Mouse (Mus musculus) heart, embryonic 11.5 days (tissue): ENCODE measurements at regions not wholly inside any gene's neighbourhood (a gene's known extent, or its start where the extent isn't known, plus 50 kb on each side); places are given as distances from the start of the nearest gene placed in this dataset.

Experiments used
- ATAC-seq: fragments of 200-750 bp; cut with Nextera tagmentation; replicated peaks from 2 replicates; pipeline ENCODE4 v1.8.0; 2017; ENCODE audit warnings: moderate library complexity; ENCODE audit not compliant: insufficient number of reproducible peaks, low FRiP score, low TSS enrichment
- H3K27ac ChIP-seq: fragments of 300-500 bp; sonication (generic); 2 replicates; pipeline ENCODE4 v1.5.1; 2014; ENCODE audit warnings: mild to moderate bottlenecking, low read depth, low read length
- H3K27me3 ChIP-seq: fragments of 300-500 bp; sonication (generic); 2 replicates; pipeline ENCODE4 v1.6.1; 2014; ENCODE audit warnings: mild to moderate bottlenecking, low read length, mixed read lengths; ENCODE audit not compliant: control insufficient read depth, insufficient read depth
- H3K36me3 ChIP-seq: fragments of 300-500 bp; sonication (generic); 2 replicates; pipeline ENCODE4 v1.6.1; 2014; ENCODE audit warnings: mild to moderate bottlenecking, low read length, moderate library complexity, mixed read lengths; ENCODE audit not compliant: control insufficient read depth, insufficient read depth
- H3K4me1 ChIP-seq: fragments of 300-500 bp; sonication (generic); 2 replicates; pipeline ENCODE4 v1.6.1; 2014; ENCODE audit warnings: low read length; ENCODE audit not compliant: control insufficient read depth, insufficient read depth
- H3K4me2 ChIP-seq: fragments of 300-500 bp; sonication (generic); 2 replicates; pipeline ENCODE4 v1.6.1; 2014; ENCODE audit warnings: mild to moderate bottlenecking, moderate library complexity
- H3K4me3 ChIP-seq: fragments of 300-500 bp; sonication (generic); 2 replicates; pipeline ENCODE4 v1.5.1; 2014; ENCODE audit warnings: low read depth, low read length
- H3K9ac ChIP-seq: fragments of 300-500 bp; sonication (generic); 2 replicates; pipeline ENCODE4 v1.6.1; 2014; ENCODE audit warnings: mild to moderate bottlenecking, low read depth, low read length, moderate library complexity
- H3K9me3 ChIP-seq: fragments of 300-500 bp; sonication (generic); replicated peaks from 2 replicates; pipeline ENCODE4 v1.6.1; 2016; ENCODE audit warnings: low read length; ENCODE audit not compliant: control insufficient read depth
- WGBS: fragments of 180-500 bp; shearing (Covaris S2); extraction: QIAGEN DNeasy Blood & Tissue Kit; methylation state at CpG from one replicate; pipeline ENCODE4 v1.1.7; 2014; ENCODE audit not compliant: insufficient replicate concordance; 5-methylcytosine and 5-hydroxymethylcytosine counted together

GRCm38 (mm10) chr17:83078601-83079360, 136.3 kb upstream of the Pkdcc start:
- no peak; the same call in 1 of the 2 replicates for ATAC-seq
- peak overlapping the region; percentile 64 for H3K27ac ChIP-seq
- WGBS, result 20% methylated on average over 19 of the region's 19 CpGs

GRCm38 (mm10) chr17:83079361-83079685, 135.8 kb upstream of the Pkdcc start:
- H3K27me3 ChIP-seq, result no peaks in the 10 kb centered on the region
- no peaks in the 10 kb centered on the region; the same call in 1 of the 2 replicates for H3K9me3 ChIP-seq
- H3K4me3 ChIP-seq, result no peak overlapping the region
- 67% methylated on average over 7 of the region's 7 CpGs for WGBS
- H3K9ac ChIP-seq, result no peak overlapping the region
- peaks cover 29% of the 10 kb centered on the region for H3K4me1 ChIP-seq
- no peak for ATAC-seq
- no peak overlapping the region for H3K4me2 ChIP-seq
- H3K36me3 ChIP-seq, result no peaks in the 10 kb centered on the region
- H3K27ac ChIP-seq, result no peak overlapping the region

More at GRCm38 (mm10) chr17:83078601-83079360, 136.3 kb upstream of the Pkdcc start:
- H3K36me3 ChIP-seq, result no peaks in the 10 kb centered on the region
- no peaks in the 10 kb centered on the region for H3K27me3 ChIP-seq
- peaks cover 29% of the 10 kb centered on the region for H3K4me1 ChIP-seq
- H3K4me3 ChIP-seq, result no peak overlapping the region
- H3K9me3 ChIP-seq, result no peaks in the 10 kb centered on the region; the same call in 1 of the 2 replicates
- peak overlapping the region; percentile 44 for H3K9ac ChIP-seq
- H3K4me2 ChIP-seq, result peak overlapping the region; percentile 52

- Histone ChIP-seq H3K9ac (no peak overlapping the region), H3K36me3 (no peaks in the 10 kb centered on the region), H3K27ac (no peak overlapping the region), H3K27me3 (no peaks in the 10 kb centered on the region), H3K9me3 (no peaks in the 10 kb centered on the region; the same call in 1 of the 2 replicates), H3K4me3 (no peak overlapping the region), H3K4me1 (peaks cover 25% of the 10 kb centered on the region), H3K4me2 (no peak overlapping the region)
- no peak for ATAC-seq
- WGBS, result 51% methylated on average over 8 of the region's 8 CpGs
These were observed 133.4 kb upstream of the Pkdcc start for GRCm38 (mm10) chr17:83081729-83082128.

DNA sequence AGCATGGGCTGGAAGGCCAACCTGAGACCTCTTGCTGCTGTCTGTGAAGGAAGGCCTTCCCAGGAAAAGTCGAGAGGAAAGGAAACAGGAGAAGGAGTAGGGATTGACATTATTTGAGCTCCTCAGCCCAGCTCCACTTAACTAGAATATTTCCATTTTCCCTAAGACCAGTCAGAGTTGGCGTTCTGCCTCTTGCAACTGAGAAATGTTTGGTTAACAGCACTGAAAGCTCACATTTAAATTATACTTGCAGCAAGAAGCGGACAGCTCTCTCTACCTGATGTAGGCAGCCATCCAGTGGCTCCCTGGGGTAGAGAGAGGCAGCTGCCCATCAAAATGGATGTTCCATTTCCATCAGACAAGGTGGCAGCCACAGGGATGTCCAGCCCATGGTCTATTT, 131.6 kb upstream of the Pkdcc start:
- Histone ChIP-seq H3K9ac (no peak overlapping the region), H3K27ac (no peak overlapping the region), H3K36me3 (no peaks in the 10 kb centered on the region), H3K4me3 (no peak overlapping the region), H3K27me3 (no peaks in the 10 kb centered on the region), H3K4me2 (no peak overlapping the region), H3K9me3 (no peaks in the 10 kb centered on the region; the same call in 1 of the 2 replicates), H3K4me1 (peaks cover 12% of the 10 kb centered on the region)
- ATAC-seq, result no peak
- WGBS, result 62% methylated on average over 3 of the region's 3 CpGs

- H3K36me3 ChIP-seq, result no peaks in the 10 kb centered on the region
- no peak overlapping the region for H3K4me3 ChIP-seq
- H3K4me2 ChIP-seq, result no peak overlapping the region
- no peaks in the 10 kb centered on the region for H3K9me3 ChIP-seq
- 87% methylated on average over 10 of the region's 10 CpGs for WGBS
- no peak overlapping the region for H3K9ac ChIP-seq
- peaks cover 3% of the 10 kb centered on the region; the same call in 1 of the 2 replicates for H3K4me1 ChIP-seq
- no peak overlapping the region for H3K27ac ChIP-seq
- no peak for ATAC-seq
- no peaks in the 10 kb centered on the region for H3K27me3 ChIP-seq
These were observed 129.2 kb upstream of the Pkdcc start for GRCm38 (mm10) chr17:83085792-83086475.

GRCm38 (mm10) chr17:83086703-83087102, 128.4 kb upstream of the Pkdcc start:
- no peaks in the 10 kb centered on the region for H3K36me3 ChIP-seq
- H3K9me3 ChIP-seq, result no peaks in the 10 kb centered on the region
- ATAC-seq, result no peak
- H3K27ac ChIP-seq, result no peak overlapping the region
- H3K27me3 ChIP-seq, result no peaks in the 10 kb centered on the region
- H3K4me1 ChIP-seq, result peaks cover under 1% of the 10 kb centered on the region; the same call in 1 of the 2 replicates
- H3K4me3 ChIP-seq, result no peak overlapping the region
- WGBS, result 78% methylated on average over 2 of the region's 2 CpGs
- no peak overlapping the region for H3K9ac ChIP-seq
- H3K4me2 ChIP-seq, result no peak overlapping the region

- H3K27ac ChIP-seq, result no peak overlapping the region
- H3K27me3 ChIP-seq, result no peaks in the 10 kb centered on the region
- H3K9ac ChIP-seq, result no peak overlapping the region
- H3K9me3 ChIP-seq, result no peaks in the 10 kb centered on the region
- ATAC-seq, result no peak
- WGBS, result 86% methylated on average over 2 of the region's 2 CpGs
- H3K4me3 ChIP-seq, result no peak overlapping the region
- no peaks in the 10 kb centered on the region for H3K36me3 ChIP-seq
- 0 out of 2 replicates have a peak, but pooled peaks cover 4% of the 10 kb centered on the region for H3K4me1 ChIP-seq
- no peak overlapping the region for H3K4me2 ChIP-seq
These were observed 126.6 kb upstream of the Pkdcc start for GRCm38 (mm10) chr17:83088471-83088870.

DNA sequence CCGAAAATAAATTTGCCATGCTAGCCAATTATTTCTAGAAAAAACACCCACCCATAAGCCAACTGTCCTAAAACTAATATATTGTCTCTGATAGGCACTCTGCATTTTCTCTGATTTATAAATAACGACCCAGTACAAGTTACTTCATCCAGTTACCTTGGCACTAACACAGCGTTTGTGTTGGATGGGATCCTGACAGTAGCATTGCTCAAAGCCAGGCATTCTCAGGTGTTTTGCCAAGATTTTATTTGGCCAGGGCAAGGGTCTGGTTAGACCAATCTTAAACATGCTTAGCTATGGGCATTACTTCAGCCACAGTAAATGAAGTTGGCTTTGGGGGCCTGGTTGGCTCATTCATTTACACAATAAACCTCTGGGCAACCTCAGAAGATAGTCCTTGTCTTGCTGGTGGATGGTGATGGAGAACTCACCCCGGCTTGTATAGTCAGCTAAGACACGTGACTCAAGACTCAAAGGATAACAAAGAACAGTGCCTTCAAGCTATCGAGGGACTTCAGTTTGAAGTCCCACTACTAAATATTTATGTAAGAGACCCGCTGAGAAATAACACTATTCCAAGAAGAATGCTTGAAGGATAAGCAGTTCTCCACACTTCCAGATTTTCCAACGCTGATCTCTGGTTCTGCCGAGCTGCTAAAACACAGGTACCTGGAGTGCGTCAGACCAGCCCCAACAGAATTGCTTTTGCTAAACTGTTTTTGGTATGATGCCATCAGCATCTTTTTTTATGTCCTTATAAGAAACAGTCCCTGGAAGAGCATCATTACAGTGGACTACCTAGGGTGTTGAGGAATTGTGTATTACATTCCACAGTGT, 125.0 kb upstream of the Pkdcc start:
- H3K9me3 ChIP-seq, result no peaks in the 10 kb centered on the region
- no peak overlapping the region for H3K27ac ChIP-seq
- no peaks in the 10 kb centered on the region for H3K36me3 ChIP-seq
- H3K4me1 ChIP-seq, result peaks cover 7% of the 10 kb centered on the region; the same call in 1 of the 2 replicates
- no peaks in the 10 kb centered on the region for H3K27me3 ChIP-seq
- ATAC-seq, result no peak
- no peak overlapping the region for H3K4me2 ChIP-seq
- H3K9ac ChIP-seq, result no peak overlapping the region
- H3K4me3 ChIP-seq, result no peak overlapping the region
- 63% methylated on average over 10 of the region's 10 CpGs for WGBS
